Mouse (Mus musculus) G1E-ER4 (cell line): ENCODE results near the gene Arap1. TPM values are rescaled to one million over a fixed set of nuclear protein-coding genes. Genes with fewer than 3 reads are reported as not detected.

Experiments used
- GATA1 ChIP-seq: IDR thresholded peaks from one replicate; pipeline ENCODE4 v1.8.0; 2012; ENCODE audit warnings: low read length, inconsistent platforms
- polyA plus RNA-seq: library from polyadenylated mRNA; stranded (reverse); fragments of >175 nt; gene quantifications from 2 replicates; pipeline ENCODE4 v1.2.3, GENCODE M21; 2012

Gene Arap1
- polyA plus RNA-seq, 1 experiment = 43.1 TPM

- TF ChIP-seq GATA1 = no peak
Measured at GRCm38 (mm10) chr7:101426692-101427091, 78.8 kb downstream of the Arap1 start.

DNA sequence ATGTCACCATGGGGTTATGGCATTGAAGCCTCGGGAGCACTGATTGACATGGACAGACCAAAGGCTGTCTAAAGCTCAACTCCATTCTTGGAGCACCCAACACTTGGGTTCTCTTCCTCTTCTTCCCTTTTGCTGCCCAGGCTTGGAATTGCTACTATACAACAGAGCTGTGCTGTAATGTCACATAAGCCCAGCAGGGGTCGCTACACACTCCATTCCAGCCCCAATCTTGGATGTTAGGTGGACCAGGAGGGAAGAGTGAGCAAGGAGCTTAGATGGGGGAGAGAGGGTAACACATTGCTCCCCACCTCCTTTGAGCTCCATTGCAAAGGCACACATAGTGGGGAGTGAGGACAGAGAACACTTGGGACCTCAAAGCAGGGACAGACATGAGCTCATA is 79.9 kb downstream of the Arap1 start:
- no peak for TF ChIP-seq GATA1

DNA sequence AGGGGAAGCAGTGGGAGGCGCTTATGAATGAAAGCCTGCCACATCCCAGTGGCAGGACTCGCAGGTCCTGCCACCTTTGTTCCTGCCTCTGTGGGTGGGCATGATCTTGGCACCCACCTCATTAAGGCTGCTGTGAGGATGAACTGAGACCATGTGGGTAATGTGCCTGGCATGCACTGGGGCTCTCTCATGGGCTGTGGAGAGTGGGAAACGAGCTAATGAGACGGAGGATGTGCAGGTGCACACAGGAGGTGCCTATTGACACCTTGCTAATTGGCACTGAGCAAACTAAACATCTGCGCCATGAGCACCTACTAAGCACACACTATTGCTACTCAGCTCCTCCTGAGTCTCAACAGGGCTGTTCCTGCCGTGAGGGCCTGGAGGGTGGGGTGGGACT is 87.2 kb downstream of the Arap1 start:
- no peak for TF ChIP-seq GATA1

GRCm38 (mm10) chr7:101437876-101438275 is 90.0 kb downstream of the Arap1 start:
- TF ChIP-seq GATA1 = no peak

DNA sequence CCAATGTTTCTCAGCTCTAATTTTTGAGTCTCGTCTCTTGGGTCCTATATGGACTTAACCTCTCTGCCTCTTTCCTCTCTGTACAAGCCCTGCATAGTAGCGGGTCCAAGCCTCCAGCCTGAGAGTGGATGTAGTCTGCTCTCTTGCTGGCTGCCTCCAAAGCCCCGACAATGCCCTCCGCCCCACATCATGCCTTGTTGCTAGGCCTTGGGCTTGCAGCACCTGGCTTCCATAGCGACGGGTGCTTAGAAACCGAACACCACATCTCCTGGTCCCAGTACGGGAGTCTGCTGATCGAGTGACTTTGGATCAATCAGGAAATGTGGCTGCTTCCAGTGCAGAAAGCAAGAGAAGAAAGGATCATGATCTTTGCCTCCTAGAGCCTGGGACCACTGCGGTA is 95.2 kb downstream of the Arap1 start:
- TF ChIP-seq GATA1 = no peak

- TF ChIP-seq GATA1 = no peak
Measured at GRCm38 (mm10) chr7:101444211-101444610, 96.3 kb downstream of the Arap1 start.

GRCm38 (mm10) chr7:101449855-101450254 is 102.0 kb downstream of the Arap1 start:
- no peak for TF ChIP-seq GATA1

DNA sequence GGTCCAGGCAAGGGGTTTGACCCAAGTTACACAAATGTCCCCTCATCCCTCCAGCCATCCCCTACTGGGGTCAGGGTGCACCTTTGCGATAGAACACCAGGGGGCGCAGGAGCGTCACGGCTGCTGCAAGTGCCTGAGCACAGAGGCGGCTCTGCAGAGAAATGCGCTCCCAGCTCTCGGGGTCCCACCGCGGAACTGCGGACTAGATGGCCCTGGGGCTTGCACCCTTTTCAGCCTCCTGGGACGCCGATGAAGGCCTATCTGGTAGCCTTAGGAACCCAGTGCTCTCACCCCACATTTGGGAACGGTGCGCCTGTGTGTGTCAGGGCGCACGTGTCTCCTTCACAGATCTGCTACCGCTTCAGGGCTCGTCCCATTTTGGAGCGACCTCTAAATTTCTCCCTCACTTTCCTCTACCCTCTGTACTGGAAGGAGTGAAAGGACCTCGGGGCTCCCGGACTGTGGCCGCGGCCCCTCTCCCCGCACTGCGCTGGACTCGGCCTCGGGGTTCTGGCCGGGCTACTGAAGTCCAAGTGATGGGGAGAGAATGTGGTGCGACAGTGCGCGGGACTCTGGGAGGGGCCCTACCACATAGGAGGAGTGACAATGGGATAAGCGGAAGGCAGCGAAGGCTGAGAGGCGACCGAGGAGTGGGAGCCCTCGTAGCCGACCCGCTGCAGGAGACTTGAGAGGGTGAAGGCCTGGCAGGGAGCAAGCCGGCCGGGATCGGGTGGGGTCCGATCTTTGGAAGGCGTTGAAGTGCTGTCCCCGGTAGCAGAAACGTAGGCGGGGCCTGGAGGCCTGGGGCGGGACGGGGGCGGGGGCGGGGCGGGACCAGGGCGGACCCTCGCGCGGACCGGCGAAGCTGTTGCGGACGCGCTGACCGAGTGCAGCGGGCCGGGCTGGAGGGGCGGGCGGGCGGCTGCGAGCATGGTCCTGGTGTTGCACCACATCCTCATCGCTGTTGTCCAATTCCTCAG is 102.8 kb downstream of the Arap1 start:
- no peak for TF ChIP-seq GATA1

DNA sequence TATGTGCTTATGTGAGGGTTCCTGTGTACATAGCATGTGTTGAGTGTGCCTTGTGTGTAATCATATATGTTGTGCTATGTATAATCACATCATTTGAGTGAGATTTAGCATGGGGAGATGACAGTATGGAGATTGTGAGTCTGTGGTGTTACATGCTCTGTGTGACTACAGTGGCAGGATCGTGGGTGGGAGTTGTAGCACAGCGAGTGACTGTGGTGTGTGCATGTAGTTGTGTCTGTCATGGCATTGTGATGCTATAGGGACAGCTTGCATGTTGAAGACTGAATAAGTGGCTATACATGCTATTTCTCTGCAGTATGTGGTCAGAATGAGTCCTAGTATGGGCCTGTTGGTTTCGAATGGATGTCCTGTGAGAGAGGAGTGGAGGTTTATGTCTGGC is 104.8 kb downstream of the Arap1 start:
- no peak for TF ChIP-seq GATA1

DNA sequence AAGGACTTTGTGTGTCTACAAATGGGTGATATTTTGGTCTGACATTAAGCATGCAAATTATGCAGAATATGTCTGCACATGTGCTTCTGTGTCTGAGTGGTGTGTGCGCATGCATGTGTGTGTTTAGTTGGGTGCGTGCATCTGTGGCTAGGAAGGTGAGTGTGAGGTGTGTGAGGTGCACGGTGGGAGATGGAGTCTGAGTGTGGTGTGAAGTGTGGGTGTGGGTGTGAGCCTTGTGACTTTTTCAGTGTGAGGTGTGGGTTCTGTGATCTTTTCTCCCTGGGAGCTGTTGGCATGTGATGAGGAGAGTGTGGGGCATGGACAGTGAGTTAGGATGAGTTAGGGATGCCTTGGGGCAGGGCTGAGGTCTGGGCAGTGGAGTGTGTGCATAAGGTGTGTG is 105.4 kb downstream of the Arap1 start:
- TF ChIP-seq GATA1 = no peak

DNA sequence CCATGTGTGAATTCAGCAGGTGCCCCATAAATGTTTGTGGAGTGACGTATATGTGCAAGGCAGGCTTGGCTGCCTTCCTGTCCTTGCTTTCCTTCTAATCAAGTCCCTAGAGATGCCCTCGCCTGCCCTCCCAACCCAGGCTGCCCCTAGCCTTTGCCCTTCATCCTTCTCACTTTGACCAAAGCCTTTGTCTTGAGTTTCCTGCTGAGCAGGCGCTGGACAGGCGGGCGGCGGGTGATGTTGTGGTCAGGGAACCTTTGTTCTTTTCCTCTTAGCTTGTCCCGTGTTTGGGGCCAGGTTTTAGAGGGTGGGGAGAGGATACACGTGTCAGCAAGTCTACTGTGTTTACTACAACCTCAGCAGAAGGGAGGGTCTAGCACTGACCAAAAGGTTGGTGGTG is 105.9 kb downstream of the Arap1 start:
- TF ChIP-seq GATA1 = no peak

GRCm38 (mm10) chr7:101454479-101454878 is 106.6 kb downstream of the Arap1 start:
- TF ChIP-seq GATA1 = no peak

- no peak for TF ChIP-seq GATA1
Measured at GRCm38 (mm10) chr7:101455141-101455540, 107.3 kb downstream of the Arap1 start.

- TF ChIP-seq GATA1 = no peak
Measured at GRCm38 (mm10) chr7:101456318-101456717, 108.5 kb downstream of the Arap1 start.

GRCm38 (mm10) chr7:101456789-101457188 is 108.9 kb downstream of the Arap1 start:
- no peak for TF ChIP-seq GATA1

- no peak for TF ChIP-seq GATA1
Measured at GRCm38 (mm10) chr7:101457283-101457682, 109.4 kb downstream of the Arap1 start.

DNA sequence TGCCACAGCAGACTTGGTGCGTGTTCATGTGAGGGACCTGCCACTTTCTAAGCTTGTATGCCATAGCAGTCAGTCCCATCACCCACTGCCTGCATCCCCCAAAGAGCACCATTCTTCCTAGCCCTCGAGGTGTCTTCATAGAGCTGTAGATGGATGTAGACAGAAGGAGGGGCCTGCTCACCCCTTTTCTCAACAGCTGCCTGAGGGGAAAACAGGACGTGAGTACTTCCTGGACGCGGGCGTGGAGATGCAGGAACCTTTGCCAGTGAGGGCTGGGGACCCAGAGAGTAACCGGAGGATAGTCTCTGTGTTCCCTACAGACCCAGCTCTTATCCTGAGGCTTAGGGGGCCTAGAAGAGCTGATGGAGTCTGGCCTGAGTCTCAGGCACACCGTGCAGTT is 109.9 kb downstream of the Arap1 start:
- TF ChIP-seq GATA1 = no peak

GRCm38 (mm10) chr7:101458278-101458781 is 110.5 kb downstream of the Arap1 start:
- no peak for TF ChIP-seq GATA1
